Mouse (Mus musculus): Measurements from ENCODE around the gene Gm13277. TPM values are rescaled to one million over a fixed set of nuclear protein-coding genes. Genes with fewer than 3 reads are reported as not detected.
"Not testable (repeated sequence)": the region's sequence is repeated elsewhere in the genome, so short reads cannot be mapped to it uniquely, and the experiment has no call there.

Gene Gm13277
- polyA plus RNA-seq (2016; fragmentation: Nextera tagmentation; extraction: Ambion mirVana): not detected in 2 replicates

GRCm38 (mm10) chr4:88788402-88788801 lies at the start of gene Gm13277:
TSS of gene Gm13277 (plus strand) at chr4:88788632.
- H3K9ac ChIP-seq; ATAC-seq (ENCODE audit: low FRiP score): not testable (repeated sequence)

DNA sequence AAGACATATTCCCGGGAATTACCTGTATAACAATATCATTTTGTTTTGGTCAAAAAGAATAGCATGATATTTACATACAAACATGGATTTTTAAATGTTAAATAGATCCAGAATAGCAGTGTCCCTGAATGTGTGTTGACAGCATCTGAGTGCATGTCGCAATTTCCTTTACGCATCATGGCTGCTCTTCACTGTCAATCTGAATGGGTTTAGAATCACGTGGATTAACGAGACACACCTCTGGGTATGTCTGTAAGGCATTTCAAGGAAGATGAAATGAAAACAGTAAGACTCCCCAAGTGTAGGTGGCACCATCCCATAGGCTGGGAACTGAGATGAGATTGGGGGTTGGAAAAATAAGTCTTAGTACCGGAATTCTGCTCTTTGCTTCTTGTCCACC lies 49.4 kb upstream of the Gm13277 start:
- Histone ChIP-seq H3K4me1 (no peaks in the 10 kb centered on the region), H3K9me3 (replicated peaks) (no peaks in the 10 kb centered on the region), H3K4me3 (no peak overlapping the region), H3K27me3 (no peaks in the 10 kb centered on the region), H3K36me3 (no peaks in the 10 kb centered on the region), H3K4me2 (replicated peaks) (no peak overlapping the region), H3K9ac (no peak overlapping the region), H3K27ac (no peak overlapping the region)
- no peak for ATAC-seq (ENCODE audit: low FRiP score)
- 93% methylated on average over 6 of the region's 6 CpGs for WGBS

More at GRCm38 (mm10) chr4:88788402-88788801, at the start of gene Gm13277:
- not testable (repeated sequence) for H3K27me3 ChIP-seq; H3K27ac ChIP-seq; H3K9me3 ChIP-seq (replicated peaks); H3K4me1 ChIP-seq; H3K4me2 ChIP-seq (replicated peaks); H3K4me3 ChIP-seq; H3K36me3 ChIP-seq
- 0% methylated on average over 4 of the region's 28 CpGs for WGBS

GRCm38 (mm10) chr4:88741426-88741825 lies 47.0 kb upstream of the Gm13277 start:
- Histone ChIP-seq H3K27ac (no peak overlapping the region), H3K4me3 (no peak overlapping the region), H3K9me3 (replicated peaks) (no peaks in the 10 kb centered on the region), H3K4me2 (replicated peaks) (no peak overlapping the region), H3K36me3 (no peaks in the 10 kb centered on the region), H3K9ac (no peak overlapping the region), H3K4me1 (0 out of 2 replicates have a peak, but pooled peaks cover 3% of the 10 kb centered on the region), H3K27me3 (no peaks in the 10 kb centered on the region)
- no peak for ATAC-seq (ENCODE audit: low FRiP score)
- WGBS: 93% methylated on average over 4 of the region's 4 CpGs

DNA sequence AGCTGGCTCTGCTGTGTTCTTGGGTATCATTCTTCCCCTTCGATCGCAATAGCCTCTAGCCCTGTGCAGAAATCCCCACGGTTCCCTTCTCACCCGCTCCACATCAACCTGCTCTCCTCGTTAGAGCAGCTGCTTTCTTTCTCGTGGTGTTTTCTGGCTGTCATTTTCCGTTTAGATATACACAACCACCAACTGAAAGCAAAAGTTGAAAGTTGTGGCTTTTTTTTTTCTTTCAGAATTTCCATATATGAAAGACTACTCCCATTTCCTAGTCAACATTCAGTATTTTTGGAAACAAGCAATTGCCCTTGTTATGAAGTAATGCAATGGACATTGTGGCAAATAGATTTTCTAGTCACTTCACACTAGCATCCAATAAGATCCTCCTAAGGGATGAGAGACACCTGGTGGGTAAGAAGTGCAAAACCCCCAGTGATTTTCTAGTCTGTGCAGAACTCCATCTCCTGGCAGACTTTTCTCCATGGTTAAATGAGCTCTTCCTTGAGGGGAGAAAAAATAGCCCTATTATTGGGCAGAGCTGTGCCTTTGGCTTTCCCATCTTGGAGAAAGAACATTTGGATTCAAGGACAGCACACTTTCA lies 45.6 kb upstream of the Gm13277 start:
- no peak overlapping the region for H3K9ac ChIP-seq
- no peaks in the 10 kb centered on the region for H3K27me3 ChIP-seq
- H3K9me3 ChIP-seq (replicated peaks): no peaks in the 10 kb centered on the region
- H3K27ac ChIP-seq: no peak overlapping the region
- H3K4me3 ChIP-seq: no peak overlapping the region
- H3K36me3 ChIP-seq: no peaks in the 10 kb centered on the region
- 0 out of 2 replicates have a peak, but pooled peaks cover 3% of the 10 kb centered on the region for H3K4me1 ChIP-seq
- H3K4me2 ChIP-seq (replicated peaks): no peak overlapping the region
- WGBS: 87% methylated on average over 7 of the region's 7 CpGs
- ATAC-seq (ENCODE audit: low FRiP score): no peak

GRCm38 (mm10) chr4:88744207-88744606 lies 44.2 kb upstream of the Gm13277 start:
- 77% methylated on average over 3 of the region's 3 CpGs for WGBS
- Histone ChIP-seq H3K27ac (no peak overlapping the region), H3K36me3 (no peaks in the 10 kb centered on the region), H3K9me3 (replicated peaks) (no peaks in the 10 kb centered on the region), H3K27me3 (no peaks in the 10 kb centered on the region), H3K4me3 (no peak overlapping the region), H3K4me1 (0 out of 2 replicates have a peak, but pooled peaks cover 3% of the 10 kb centered on the region), H3K4me2 (replicated peaks) (no peak overlapping the region), H3K9ac (no peak overlapping the region)
- no peak for ATAC-seq (ENCODE audit: low FRiP score)

DNA sequence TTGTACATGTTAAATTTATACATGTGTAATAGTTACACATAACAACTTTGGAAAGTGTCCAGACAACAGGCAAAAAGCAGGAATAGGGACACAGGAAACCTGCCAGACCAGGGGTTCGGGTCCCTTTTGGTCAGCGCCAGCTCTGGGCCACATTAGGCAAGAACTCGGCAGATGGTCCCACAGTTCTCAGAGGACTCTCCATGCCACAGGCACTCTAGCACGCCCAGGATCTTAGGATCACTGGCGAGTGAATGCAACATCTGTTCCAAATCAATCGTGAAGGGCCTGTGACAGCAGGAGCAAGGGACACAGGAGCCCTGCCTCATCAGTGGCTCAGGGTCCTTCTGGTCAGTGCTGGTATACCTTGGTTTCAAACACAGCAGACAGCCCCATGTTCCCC lies 38.5 kb upstream of the Gm13277 start:
- no peak overlapping the region for H3K9ac ChIP-seq
- no peaks in the 10 kb centered on the region for H3K27me3 ChIP-seq
- 63% methylated on average over 6 of the region's 6 CpGs for WGBS
- no peak for ATAC-seq (ENCODE audit: low FRiP score)
- no peak overlapping the region for H3K27ac ChIP-seq
- H3K9me3 ChIP-seq (replicated peaks): no peaks in the 10 kb centered on the region
- H3K4me3 ChIP-seq: no peak overlapping the region
- H3K36me3 ChIP-seq: no peaks in the 10 kb centered on the region
- H3K4me1 ChIP-seq: 0 out of 2 replicates have a peak, but pooled peaks cover 3% of the 10 kb centered on the region
- no peak overlapping the region for H3K4me2 ChIP-seq (replicated peaks)

DNA sequence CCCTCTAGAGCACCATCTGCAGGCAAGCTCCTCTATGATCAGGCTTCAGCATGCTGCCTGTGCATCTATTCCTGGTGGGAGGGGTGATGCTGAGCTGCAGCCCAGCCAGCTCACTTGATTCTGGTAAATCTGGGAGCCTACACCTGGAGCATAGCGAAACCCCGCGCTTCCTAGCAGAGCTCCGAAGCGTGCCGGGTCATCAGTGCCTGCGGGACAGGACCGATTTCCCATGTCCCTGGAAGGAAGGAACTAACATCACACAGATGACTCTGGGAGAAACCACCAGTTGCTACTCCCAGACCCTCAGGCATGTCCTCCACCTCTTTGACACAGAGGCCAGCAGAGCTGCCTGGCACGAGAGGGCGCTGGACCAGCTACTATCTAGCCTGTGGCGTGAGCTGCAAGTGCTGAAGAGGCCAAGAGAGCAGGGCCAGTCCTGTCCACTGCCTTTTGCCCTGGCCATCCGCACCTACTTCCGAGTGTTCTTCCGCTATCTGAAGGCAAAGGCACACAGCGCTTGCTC lies 33.6 kb upstream of the Gm13277 start, which contains the start of gene Gm13271:
TSS of gene Gm13271 (plus strand) at position 51 of the 523 bp plus-strand sequence.
- not testable (repeated sequence) for H3K27me3 ChIP-seq; H3K9ac ChIP-seq; H3K36me3 ChIP-seq; H3K4me3 ChIP-seq; H3K4me1 ChIP-seq; H3K27ac ChIP-seq; H3K4me2 ChIP-seq (replicated peaks); H3K9me3 ChIP-seq (replicated peaks); ATAC-seq (ENCODE audit: low FRiP score)
- WGBS: 77% methylated on average over 15 of the region's 15 CpGs

- not testable (repeated sequence) for H3K4me1 ChIP-seq; ATAC-seq (ENCODE audit: low FRiP score); H3K27me3 ChIP-seq; H3K36me3 ChIP-seq; H3K9me3 ChIP-seq (replicated peaks)
- Histone ChIP-seq H3K9ac (peak overlapping the region; percentile 63), H3K27ac (peak overlapping the region; percentile 80), H3K4me3 (peak overlapping the region; percentile 42), H3K4me2 (replicated peaks) (peak overlapping the region; percentile 83)
- WGBS: 12% methylated on average over 29 of the region's 31 CpGs
These were observed 31.6 kb upstream of the Gm13277 start for GRCm38 (mm10) chr4:88756581-88757513.

GRCm38 (mm10) chr4:88757628-88758031 lies 30.8 kb upstream of the Gm13277 start:
- Histone ChIP-seq H3K4me3 (peak overlapping the region; percentile 42), H3K4me2 (replicated peaks) (peak overlapping the region; percentile 83), H3K27ac (peak overlapping the region; percentile 80), H3K9ac (peak overlapping the region; percentile 63; the same call in 1 of the 2 replicates)
- not testable (repeated sequence) for H3K4me1 ChIP-seq; H3K9me3 ChIP-seq (replicated peaks); H3K27me3 ChIP-seq; H3K36me3 ChIP-seq
- WGBS: 0% methylated on average over 21 of the region's 21 CpGs
- peak; percentile 100 for ATAC-seq (ENCODE audit: low FRiP score)

GRCm38 (mm10) chr4:88758751-88759150 lies 29.7 kb upstream of the Gm13277 start:
- WGBS: 89% methylated on average over 9 of the region's 9 CpGs

DNA sequence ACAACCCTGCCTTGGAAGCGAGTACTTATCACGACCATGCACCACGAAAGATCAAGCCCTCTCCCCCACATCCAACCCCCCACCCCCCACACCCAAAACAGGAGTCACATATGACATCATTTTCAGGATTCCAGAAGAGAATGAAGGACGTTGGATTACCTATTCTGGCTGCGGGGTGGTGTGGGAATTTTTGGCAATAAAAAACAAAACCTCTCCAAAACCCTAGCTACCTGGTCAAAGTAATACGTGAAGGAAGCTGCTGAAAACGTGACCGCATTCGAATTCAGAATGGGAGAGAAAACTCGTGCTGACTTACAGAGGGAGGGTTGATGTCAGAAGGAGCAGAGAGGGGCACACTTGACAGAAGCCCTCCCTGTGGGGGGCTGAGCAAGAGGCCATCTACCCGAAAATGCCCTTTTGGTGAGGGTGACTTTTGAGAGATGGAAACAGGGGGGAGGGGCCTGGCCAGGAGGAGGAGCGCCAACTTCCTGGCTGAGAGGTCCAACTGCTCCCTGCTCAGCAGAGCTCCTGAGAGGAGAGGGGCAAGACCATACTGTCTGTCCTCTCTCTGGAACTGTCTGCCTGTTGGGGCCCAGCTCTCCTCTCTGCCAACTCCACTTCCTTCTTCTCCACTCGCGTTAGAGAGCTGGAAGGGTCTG lies 28.7 kb upstream of the Gm13277 start, which contains the start of gene Gm13283:
TSS of gene Gm13283 (plus strand) at position 510 of the 659 bp plus-strand sequence.
- WGBS: 22% methylated on average over 11 of the region's 14 CpGs
- H3K27me3 ChIP-seq; H3K4me1 ChIP-seq; H3K36me3 ChIP-seq; ATAC-seq (ENCODE audit: low FRiP score); H3K27ac ChIP-seq; H3K9me3 ChIP-seq (replicated peaks); H3K9ac ChIP-seq: not testable (repeated sequence)
- Histone ChIP-seq H3K4me3 (peak within 1 kb of the TSS; percentile 32), H3K4me2 (replicated peaks) (peak within 1 kb of the TSS; percentile 52)

More at GRCm38 (mm10) chr4:88758751-88759150, 29.7 kb upstream of the Gm13277 start:
- H3K27me3 ChIP-seq; H3K4me3 ChIP-seq; H3K36me3 ChIP-seq; H3K27ac ChIP-seq; H3K9ac ChIP-seq; H3K4me2 ChIP-seq (replicated peaks); ATAC-seq (ENCODE audit: low FRiP score); H3K4me1 ChIP-seq; H3K9me3 ChIP-seq (replicated peaks): not testable (repeated sequence)

DNA sequence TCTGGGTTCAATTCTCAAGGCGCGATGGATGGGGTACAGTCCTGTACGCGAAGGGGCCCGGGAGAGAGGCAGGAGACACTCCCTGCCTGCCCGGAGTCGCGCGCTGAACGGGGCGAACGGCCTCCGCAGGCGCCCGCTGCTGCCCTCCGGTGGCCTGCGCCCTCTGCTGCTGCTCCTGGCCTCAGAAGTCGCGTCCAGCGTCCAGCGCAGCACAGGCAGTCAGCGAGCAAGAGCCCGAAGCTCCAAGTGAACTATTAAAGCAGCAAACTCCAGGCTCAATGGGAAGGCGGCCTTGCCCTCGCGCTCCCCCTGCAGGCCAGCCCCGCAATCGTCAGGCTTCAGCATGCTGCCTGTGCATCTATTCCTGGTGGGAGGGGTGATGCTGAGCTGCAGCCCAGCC lies 28.0 kb upstream of the Gm13277 start:
- not testable (repeated sequence) for H3K9me3 ChIP-seq (replicated peaks); H3K4me1 ChIP-seq; ATAC-seq (ENCODE audit: low FRiP score); H3K27me3 ChIP-seq; H3K9ac ChIP-seq; H3K36me3 ChIP-seq; H3K27ac ChIP-seq
- H3K4me3 ChIP-seq: peak overlapping the region; percentile 32
- WGBS: under 1% methylated on average over 23 of the region's 28 CpGs
- H3K4me2 ChIP-seq (replicated peaks): peak overlapping the region; percentile 52
